21 mouse cellular contexts compared by ENCODE assay signal in the genomic region with DNA sequence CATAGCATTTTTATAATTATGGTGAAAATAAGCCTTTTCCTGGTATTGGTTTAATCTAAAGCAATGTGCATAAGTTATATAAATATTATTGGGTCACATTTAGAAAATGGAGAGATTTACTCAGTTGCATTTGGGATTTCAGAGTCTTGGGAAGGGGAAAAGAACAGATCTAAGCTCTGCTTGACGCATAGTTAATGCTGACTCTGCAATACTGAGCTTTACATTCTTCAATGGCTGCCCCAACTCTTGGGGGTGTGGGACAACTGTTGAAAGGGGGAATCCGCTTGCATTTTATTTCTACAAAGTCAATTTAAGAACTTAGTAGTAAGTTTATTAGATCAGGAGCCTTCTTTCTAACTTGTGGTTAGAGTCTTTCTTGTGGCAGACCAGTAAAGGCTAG. TPM values are rescaled to one million over a fixed set of nuclear protein-coding genes. Genes with fewer than 3 reads are reported as not detected.
A peak's percentile ranks its signal among the peaks of the same experiment; 100 is the strongest.
DNase-seq lines count a peak whose midpoint lies in the region; TF ChIP-seq lines count a peak whose summit lies in the region.
"Had no signal": no experiment of that assay in that cellular context is flagged by ENCODE, and none has a peak within 500 bp of the region (broad histone marks: within the 10 kb centered on the region; RNA-seq: fewer than 3 reads in every experiment).

No protein-coding gene starts in this region.

- H3K79me2 ChIP-seq in CH12.LX (replicated peaks; ENCODE audit: control insufficient read depth, extremely low read depth, insufficient read depth, poor library complexity, severe bottlenecking) = no peaks in the 10 kb centered on the region

- H3K27me3 ChIP-seq in CH12.LX (replicated peaks) = no peaks in the 10 kb centered on the region

- DNase-seq in CH12.LX (ENCODE audit: extremely low read depth) (no peak), ES-E14 (ENCODE audit: low read depth, low spot score) (no peak)
- DNase-seq in frontal cortex, postnatal 36 days (ENCODE audit: low spot score in 2 of 2) = no peak
- no peak for DNase-seq in kidney, adult 8-10 months
- DNase-seq: adrenal gland, adult 2 months; adrenal gland, adult 8-10 months; adrenal gland, postnatal 10 days; adrenal gland, postnatal 14 days; adrenal gland, postnatal 25 days; adrenal gland, postnatal 36 days; B cell, adult 2 months; cerebellum, adult 11 months; cerebellum, adult 11-12 months; cerebellum, adult 18-20 months; cerebellum, adult 2 months; cerebellum, adult 8-10 months had no signal

- dilution Hi-C loops in CH12.LX (cut with MboI; ENCODE audit: extremely low pct_ligation_motif_present, extremely low pct_unique_long_range_greater_than_20kb, low sequenced_read_pairs) = no loop called here

- H3K27ac ChIP-seq in CH12.LX (ENCODE audit: insufficient read depth, low read depth) (no peak overlapping the region), ES-E14 (ENCODE audit: insufficient read depth, low read depth, low read length, poor library complexity, severe bottlenecking) (no peak overlapping the region)

- no peak overlapping the region for H3K4me2 ChIP-seq in CH12.LX (ENCODE audit: insufficient read depth, low read depth, poor library complexity, severe bottlenecking)

- no peaks in the 10 kb centered on the region for H3K4me1 ChIP-seq in CH12.LX (ENCODE audit: control insufficient read depth in 1 of 2, insufficient read depth in 2 of 2)
- peaks cover 0 to 2% of the 10 kb centered on the region in 2 experiments; a peak in 1 of 4 replicates for H3K4me1 ChIP-seq in ES-E14 (ENCODE audit: control insufficient read depth in 2 of 2, insufficient read depth in 2 of 2, low read length in 2 of 2, poor library complexity in 1 of 2)

- no peak for TF ChIP-seq CTCF in CH12.LX (conservative IDR thresholded peaks at IDR 0.05 in 1 of 2, IDR thresholded peaks at IDR 0.05 in 1 of 2; ENCODE audit: low read depth in 2 of 2, low read length in 2 of 2)

- in situ Hi-C loops in CH12.LX (cut with MboI; ENCODE audit: low pct_ligation_motif_present, low pct_unique_long_range_greater_than_20kb, low sequenced_read_pairs) = no loop called here
- in situ Hi-C loops in ES-E14 (cut with MboI; ENCODE audit: low sequenced_read_pairs in 2 of 2, unreplicated experiment in 2 of 2) = no loop called here

- H3K36me3 ChIP-seq in CH12.LX (replicated peaks in 1 of 2; ENCODE audit: control insufficient read depth in 1 of 2, insufficient read depth in 1 of 2, low read length in 1 of 2) (no peaks in the 10 kb centered on the region), ES-E14 (ENCODE audit: control insufficient read depth, insufficient read depth, low read length, poor library complexity, severe bottlenecking) (no peaks in the 10 kb centered on the region)
- H3K36me3 ChIP-seq: G1E had no signal

- no peaks in the 10 kb centered on the region for H3K9me3 ChIP-seq in CH12.LX (replicated peaks; ENCODE audit: low read length)
- no peaks in the 10 kb centered on the region for H3K9me3 ChIP-seq in ES-E14 (ENCODE audit: control insufficient read depth, insufficient read depth, low read depth, low read length)
- H3K9me3 ChIP-seq: G1E had no signal

- TF ChIP-seq EP300 in CH12.LX (IDR thresholded peaks at IDR 0.05; ENCODE audit: low read length) = no peak

- no peak overlapping the region for H3K4me3 ChIP-seq in CH12.LX (replicated peaks in 1 of 3; ENCODE audit: low read depth in 2 of 3, low read length in 2 of 3, poor library complexity in 1 of 3)
- H3K4me3 ChIP-seq in ES-E14 (ENCODE audit: insufficient read depth in 1 of 2, low read depth in 1 of 2, low read length in 2 of 2, poor library complexity in 1 of 2, severe bottlenecking in 1 of 2) = no peak overlapping the region

- TF ChIP-seq RAD21 in CH12.LX (IDR thresholded peaks at IDR 0.05; ENCODE audit: low read depth, low read length) = no peak

- TF ChIP-seq POLR2A in CH12.LX (IDR thresholded peaks at IDR 0.05; ENCODE audit: low read depth, low read length) = no peak

- H3K9ac ChIP-seq in CH12.LX (ENCODE audit: insufficient read depth, low read depth) (no peak overlapping the region), ES-E14 (ENCODE audit: insufficient read depth, low read depth, low read length, poor library complexity, severe bottlenecking) (no peak overlapping the region)

TF ChIP-seq in CH12.LX, 34 proteins besides CTCF, POLR2A, EP300 and RAD21:
- TF ChIP-seq MAFK (IDR thresholded peaks at IDR 0.05; ENCODE audit: insufficient replicate concordance, low read length) (peak; percentile 58; the same call in 1 of the 2 replicates), USF1 (IDR thresholded peaks at IDR 0.05; ENCODE audit: low read depth, low read length) (no peak)
TF ChIP-seq in CH12.LX: peak in this region for 1.

TF ChIP-seq in ES-E14, 5 proteins besides CTCF, POLR2A, EP300 and RAD21:
- TF ChIP-seq MAFK (IDR thresholded peaks at IDR 0.05; ENCODE audit: insufficient read depth, low read depth, low read length) (peak; percentile 76), ZC3H11A (IDR thresholded peaks at IDR 0.05; ENCODE audit: borderline replicate concordance, low read depth, low read length) (no peak), ZNF384 (IDR thresholded peaks at IDR 0.05; ENCODE audit: low read depth, low read length) (no peak)

RNA-seq across cellular contexts. Expression of a gene that starts 28.4 kb away (rescaled TPM):
- total RNA-seq in CH12.LX (2012; rRNA removed) = not detected in 2 replicates
- total RNA-seq in CH12.LX (2014; rRNA removed) = not detected in 2 replicates
- not detected in 2 replicates for polyA plus RNA-seq in CH12.LX (2012; ENCODE audit: insufficient read length, low read depth)
- 61.9 and 106 TPM in 2 replicates for total RNA-seq in ES-E14 (2012; rRNA removed)
- total RNA-seq: MEL had no signal
- polyA plus RNA-seq: activated CD4-positive, CD25-positive, alpha-beta regulatory T cell, adult 4 months; C2C12; CD4-positive, CD25-positive, alpha-beta regulatory T cell, adult 4 months; G1E had no signal

Comparison
In these comparisons a context has a peak if more than half of its experiments do, and no peak if none do; other contexts are left out.
1. RNA of a gene that starts 28.4 kb away (total RNA-seq): 61.9 to 106 TPM in ES-E14; not detected in CH12.LX; every median in the first group is over 10 times any median in the second.